Mouse (Mus musculus) ES-E14 (cell line): ENCODE measurements at regions not wholly inside any gene's neighbourhood (a gene's known extent, or its start where the extent isn't known, plus 50 kb on each side); places are given as distances from the start of the nearest gene placed in this dataset.

ENCODE experiments used
- DNase-seq: peaks from one replicate; pipeline ENCODE4 v3.0.0-alpha.2; 2013; ENCODE audit warnings: low read depth, low spot score
- H3K27ac ChIP-seq: 2 replicates; pipeline ENCODE4 v1.5.1; 2012; ENCODE audit warnings: low read depth, mild to moderate bottlenecking, low read length, moderate library complexity, mixed read lengths; ENCODE audit not compliant: poor library complexity, insufficient read depth, severe bottlenecking
- H3K36me3 ChIP-seq: 2 replicates; pipeline ENCODE4 v1.6.1; 2012; ENCODE audit warnings: mild to moderate bottlenecking, low read length, moderate library complexity, mixed read lengths; ENCODE audit not compliant: control insufficient read depth, poor library complexity, insufficient read depth, severe bottlenecking
- H3K4me1 ChIP-seq, 2 experiments: fragments of 150-350 bp in 1 of 2; sonication (generic) in 1 of 2; 2 replicates each; pipeline ENCODE4 v1.6.1; 2012; ENCODE audit warnings: low read length in 2 of 2, mild to moderate bottlenecking in 1 of 2, mixed read lengths in 1 of 2; ENCODE audit not compliant: control insufficient read depth in 2 of 2, insufficient read depth in 2 of 2, poor library complexity in 1 of 2
- H3K4me3 ChIP-seq, 2 experiments: fragments of 150-350 bp in 1 of 2; sonication (generic) in 1 of 2; 2 replicates each; pipeline ENCODE4 v1.5.1; 2012; ENCODE audit warnings: low read length in 2 of 2, low read depth in 1 of 2, mild to moderate bottlenecking in 1 of 2, mixed read lengths in 1 of 2; ENCODE audit not compliant: insufficient read depth in 1 of 2, poor library complexity in 1 of 2, severe bottlenecking in 1 of 2
- H3K9ac ChIP-seq: 2 replicates; pipeline ENCODE4 v1.6.1; 2012; ENCODE audit warnings: low read depth, mild to moderate bottlenecking, low read length, mixed read lengths; ENCODE audit not compliant: poor library complexity, insufficient read depth, severe bottlenecking
- H3K9me3 ChIP-seq: fragments of 150-350 bp; sonication (generic); 2 replicates; pipeline ENCODE4 v1.6.1; 2012; ENCODE audit warnings: low read depth, mild to moderate bottlenecking, low read length; ENCODE audit not compliant: control insufficient read depth, insufficient read depth
- CHD2 ChIP-seq: IDR thresholded peaks from 2 replicates; pipeline ENCODE4 v1.6.1; 2014; ENCODE audit warnings: mild to moderate bottlenecking, low read depth, low read length, inconsistent platforms
- HCFC1 ChIP-seq: IDR thresholded peaks from 2 replicates; pipeline ENCODE4 v1.6.1; 2012; ENCODE audit warnings: low read length, inconsistent platforms, borderline replicate concordance; ENCODE audit not compliant: insufficient read depth
- MAFK ChIP-seq: IDR thresholded peaks from 2 replicates; pipeline ENCODE4 v1.6.1; 2014; ENCODE audit warnings: mild to moderate bottlenecking, low read depth, low read length, inconsistent platforms; ENCODE audit not compliant: insufficient read depth
- ZC3H11A ChIP-seq: IDR thresholded peaks from 2 replicates; pipeline ENCODE4 v1.6.1; 2012; ENCODE audit warnings: low read depth, mild to moderate bottlenecking, inconsistent platforms, low read length, borderline replicate concordance
- ZNF384 ChIP-seq: IDR thresholded peaks from 2 replicates; pipeline ENCODE4 v1.6.1; 2012; ENCODE audit warnings: low read depth, low read length, inconsistent platforms
- in situ Hi-C, 2 experiments: fragments of 600-800 bp; cut with MboI; formaldehyde crosslinking; loops; one replicate each; pipeline ENCODE4 v1.15.1; 2025; ENCODE audit warnings: low sequenced_read_pairs in 2 of 2, inconsistent platforms in 1 of 2; ENCODE audit not compliant: unreplicated experiment in 2 of 2

DNA sequence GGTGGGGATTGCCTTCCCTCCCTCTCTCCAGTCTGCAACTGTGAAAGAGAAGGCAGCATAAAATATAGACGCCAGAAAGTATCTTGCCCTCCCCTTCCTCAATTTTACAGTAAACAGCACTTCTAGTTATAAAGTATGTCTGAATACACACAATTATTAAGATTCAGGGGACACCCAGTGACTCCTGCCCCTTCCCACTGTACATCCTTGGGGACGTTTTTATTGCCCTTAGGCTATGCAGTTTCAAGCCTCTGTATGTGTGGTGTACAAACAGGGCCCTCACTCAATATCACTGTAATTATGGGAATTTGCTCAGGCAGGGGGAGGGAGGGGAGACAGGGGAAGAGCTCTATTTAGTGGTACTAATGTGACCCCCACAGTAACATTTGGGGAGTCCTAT is 519.6 kb upstream of the Sall1 start:
- TF ChIP-seq MAFK (no peak), ZNF384 (no peak), CHD2 (no peak), HCFC1 (no peak), ZC3H11A (no peak)
- Histone ChIP-seq H3K36me3 (no peaks in the 10 kb centered on the region), H3K9ac (no peak overlapping the region), H3K27ac (no peak overlapping the region), H3K4me1 (0 out of 4 replicates have a peak, but pooled peaks cover 0 to 2% of the 10 kb centered on the region in 2 experiments), H3K4me3 (no peak overlapping the region), H3K9me3 (no peaks in the 10 kb centered on the region)
- in situ Hi-C loops = no loop called here
- no peak for DNase-seq

DNA sequence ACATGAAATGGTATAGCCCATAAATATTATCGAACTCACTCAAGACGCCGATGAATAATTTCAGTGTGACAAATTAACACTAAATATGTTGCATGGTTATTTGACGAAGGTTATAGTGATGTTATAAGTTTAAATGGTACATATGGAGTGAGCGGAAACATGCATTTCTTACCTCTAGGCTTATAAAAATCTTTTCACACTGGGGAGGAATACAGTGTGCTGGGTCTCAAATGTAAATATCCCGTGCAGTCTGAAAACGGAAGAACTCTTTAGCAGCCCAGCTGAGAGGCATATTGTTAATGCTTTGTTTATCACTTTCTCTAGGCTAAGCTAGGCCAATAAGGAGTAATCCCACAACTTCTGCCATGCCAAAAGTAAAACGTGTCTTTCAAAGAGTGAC is 518.6 kb upstream of the Sall1 start:
- no peaks in the 10 kb centered on the region for H3K9me3 ChIP-seq
- in situ Hi-C loops = no loop called here
- 0 out of 4 replicates have a peak, but pooled peaks cover 0 to 2% of the 10 kb centered on the region in 2 experiments for H3K4me1 ChIP-seq
- H3K27ac ChIP-seq = no peak overlapping the region
- H3K9ac ChIP-seq = no peak overlapping the region
- no peak overlapping the region for H3K4me3 ChIP-seq
- no peak for DNase-seq
- no peaks in the 10 kb centered on the region for H3K36me3 ChIP-seq
- no peak for TF ChIP-seq ZC3H11A
- no peak for TF ChIP-seq ZNF384
- no peak for TF ChIP-seq CHD2
- no peak for TF ChIP-seq HCFC1
- no peak for TF ChIP-seq MAFK

DNA sequence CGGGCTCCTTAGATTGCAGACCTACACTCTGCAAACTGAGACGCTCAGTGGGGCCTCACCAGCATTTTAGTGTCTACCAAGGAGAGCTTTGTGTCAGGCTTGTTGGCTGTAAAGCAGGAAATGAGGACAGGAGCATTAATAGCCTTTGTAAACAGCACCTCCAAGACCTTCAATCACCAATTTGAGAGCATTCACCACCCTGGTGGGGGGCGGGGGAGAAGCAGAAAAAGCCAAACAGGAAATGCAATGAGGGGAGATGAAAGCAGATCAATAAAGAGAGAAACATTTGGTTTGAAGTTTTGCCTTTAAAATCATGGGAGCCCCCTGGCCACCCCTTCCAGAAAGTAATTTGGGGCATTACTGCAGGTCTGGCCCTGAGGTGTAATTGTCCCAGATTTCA is 497.3 kb upstream of the Sall1 start:
- no peak for DNase-seq
- Histone ChIP-seq H3K9me3 (no peaks in the 10 kb centered on the region), H3K27ac (no peak overlapping the region), H3K4me3 (no peak overlapping the region), H3K4me1 (no peaks in the 10 kb centered on the region), H3K9ac (no peak overlapping the region), H3K36me3 (no peaks in the 10 kb centered on the region)
- TF ChIP-seq MAFK (no peak), HCFC1 (no peak), CHD2 (no peak), ZC3H11A (no peak), ZNF384 (no peak)
- in situ Hi-C loops = no loop called here

DNA sequence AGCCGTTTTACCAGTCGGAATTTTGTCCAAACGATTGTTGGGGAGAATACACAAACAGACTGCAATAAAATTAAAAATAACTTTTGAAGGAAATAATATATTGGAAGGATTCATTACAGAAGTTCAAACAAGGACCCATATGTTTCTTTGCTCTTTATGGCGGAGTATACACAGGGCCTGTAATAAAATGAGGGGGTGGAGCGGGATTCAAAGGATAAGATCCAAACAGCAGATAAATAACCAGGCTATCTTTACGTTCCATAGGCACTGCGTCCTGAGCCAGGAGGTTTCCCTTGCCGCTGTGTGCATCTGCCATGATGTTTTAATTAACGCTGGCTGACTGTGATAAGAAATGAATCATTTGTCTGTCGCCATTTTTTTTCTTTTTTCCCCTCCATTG is 490.6 kb upstream of the Sall1 start:
- Histone ChIP-seq H3K9me3 (no peaks in the 10 kb centered on the region), H3K36me3 (no peaks in the 10 kb centered on the region), H3K4me1 (no peaks in the 10 kb centered on the region), H3K27ac (no peak overlapping the region), H3K9ac (no peak overlapping the region), H3K4me3 (no peak overlapping the region)
- no peak for DNase-seq
- TF ChIP-seq MAFK = no peak
- TF ChIP-seq ZC3H11A = no peak
- TF ChIP-seq CHD2 = no peak
- no peak for TF ChIP-seq HCFC1
- TF ChIP-seq ZNF384 = no peak
- in situ Hi-C loops = no loop called here

DNA sequence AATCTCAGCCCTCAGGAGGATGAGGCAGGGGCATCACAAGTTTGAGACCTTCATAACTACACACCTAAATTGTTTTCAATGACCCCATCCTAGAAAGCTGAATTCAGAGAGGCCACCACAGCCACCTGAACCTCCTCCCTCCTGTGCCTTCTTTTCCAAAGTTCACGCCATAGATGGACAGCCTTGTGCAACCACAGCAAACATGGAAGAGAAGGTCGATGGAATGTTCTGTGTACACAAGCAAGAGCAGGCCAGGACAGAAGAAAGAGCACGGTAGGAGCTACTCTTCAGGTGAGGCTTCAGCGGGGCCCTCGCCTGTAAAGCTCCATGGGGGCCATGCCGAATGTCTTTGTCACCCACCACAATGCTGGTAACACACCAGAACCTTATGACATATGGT is 481.1 kb upstream of the Sall1 start:
- Histone ChIP-seq H3K4me1 (peaks cover 0 to 3% of the 10 kb centered on the region in 2 experiments; a peak in 1 of 4 replicates), H3K27ac (no peak overlapping the region), H3K9me3 (no peaks in the 10 kb centered on the region), H3K9ac (no peak overlapping the region), H3K4me3 (no peak overlapping the region), H3K36me3 (no peaks in the 10 kb centered on the region)
- DNase-seq = no peak
- in situ Hi-C loops = no loop called here
- TF ChIP-seq ZC3H11A (no peak), HCFC1 (no peak), MAFK (no peak), ZNF384 (no peak), CHD2 (no peak)
